Mouse (Mus musculus) embryonic fibroblast, embryonic 13.5 days (primary cell): ENCODE data around the gene Ehhadh.

ENCODE experiments used
- CTCF ChIP-seq: IDR thresholded peaks from 2 replicates; pipeline ENCODE4 v1.5.1; 2011; ENCODE audit warnings: mild to moderate bottlenecking, control low read depth, low read length, moderate library complexity, borderline replicate concordance; ENCODE audit not compliant: insufficient read depth
- POLR2A ChIP-seq: IDR thresholded peaks from 2 replicates; pipeline ENCODE4 v1.6.1; 2011; ENCODE audit warnings: low read depth, mild to moderate bottlenecking, control low read depth, low read length, moderate library complexity

- TF ChIP-seq CTCF (0 out of 2 replicates have a peak, but pooled peaks have one; percentile 11), POLR2A (no peak)
Measured at GRCm38 (mm10) chr16:21769667-21770066, 17.9 kb downstream of the Ehhadh start.
